Mouse (Mus musculus) T-helper 1 cell (primary cell): ENCODE data around the gene Zim1.

Source experiments
- in situ Hi-C: fragments of 300-600 bp; cut with MboI, MseI; formaldehyde crosslinking; loops from one replicate; pipeline ENCODE4 v1.15.1; 2025; ENCODE audit warnings: high pct_unique_total_duplicates

Zim1 gene

DNA sequence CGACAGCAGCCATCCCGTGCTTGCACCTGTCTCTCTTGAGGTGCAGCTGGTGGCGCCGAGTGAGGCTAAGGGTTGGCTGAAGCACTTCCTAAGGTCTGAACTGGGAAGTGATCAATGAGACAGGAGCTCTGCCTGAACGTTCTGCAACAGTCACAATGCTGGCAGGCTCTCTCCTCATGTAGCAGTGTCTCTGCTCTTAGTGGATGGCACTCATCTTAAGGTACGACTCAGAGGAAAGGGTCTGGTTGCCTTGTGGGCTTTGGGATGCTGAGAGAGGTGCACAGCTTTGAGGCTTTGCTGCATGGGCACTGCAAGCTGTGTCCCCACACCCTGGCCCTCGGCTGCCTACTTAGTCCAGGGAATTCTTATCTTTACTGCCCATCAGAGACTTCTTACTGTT lies 45.0 kb downstream of the Zim1 start:
- in situ Hi-C loops = loop anchor here (5.0 kb wide), 1 partner anchor 401 kb away; no protein-coding TSS in a partner anchor

GRCm38 (mm10) chr7:6650526-6650925 lies 45.7 kb downstream of the Zim1 start:
- in situ Hi-C loops = loop anchor here (5.0 kb wide), 1 partner anchor 402 kb away; no protein-coding TSS in a partner anchor

- in situ Hi-C loops = no loop called here
Measured at GRCm38 (mm10) chr7:6645821-6646220, 50.4 kb downstream of the Zim1 start.

DNA sequence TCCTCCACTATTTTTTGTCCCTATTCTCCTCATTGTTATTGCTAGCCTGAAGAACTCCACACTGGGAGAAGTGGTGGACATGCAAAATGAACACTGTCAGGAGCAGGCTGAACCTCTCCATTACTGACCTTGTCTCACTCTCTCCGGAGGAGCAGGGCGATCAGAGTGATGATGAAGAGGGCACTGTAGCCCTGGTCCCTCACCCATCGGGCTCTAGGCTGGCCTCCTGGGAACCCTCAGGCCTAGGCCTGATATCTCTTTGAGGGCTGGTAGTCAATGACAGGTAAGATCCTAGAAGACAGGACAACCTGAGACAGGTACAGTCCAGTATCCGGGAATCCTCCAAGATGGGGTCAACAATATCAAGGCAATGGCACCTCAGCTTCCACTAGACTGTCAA lies 58.2 kb downstream of the Zim1 start:
- in situ Hi-C loops = no loop called here

DNA sequence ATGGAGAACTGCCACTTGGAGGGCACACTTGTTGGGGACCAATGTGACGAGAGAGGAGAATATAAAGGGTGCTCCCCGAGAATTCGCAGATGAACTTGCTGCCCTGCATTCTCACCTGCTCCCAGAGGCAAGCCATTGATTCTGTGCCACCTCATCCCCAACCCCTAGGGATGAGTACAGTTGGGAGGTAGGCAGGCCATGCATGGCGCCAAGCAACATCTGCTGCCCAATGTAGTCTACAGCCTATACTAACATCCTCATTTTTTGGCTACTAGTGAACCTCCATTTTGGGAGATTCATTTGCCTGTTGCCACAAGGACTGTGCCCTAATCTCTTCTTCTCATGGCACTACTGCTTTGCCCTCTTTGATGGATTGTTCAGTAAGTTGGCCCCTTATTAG lies 59.5 kb downstream of the Zim1 start:
- in situ Hi-C loops = no loop called here

DNA sequence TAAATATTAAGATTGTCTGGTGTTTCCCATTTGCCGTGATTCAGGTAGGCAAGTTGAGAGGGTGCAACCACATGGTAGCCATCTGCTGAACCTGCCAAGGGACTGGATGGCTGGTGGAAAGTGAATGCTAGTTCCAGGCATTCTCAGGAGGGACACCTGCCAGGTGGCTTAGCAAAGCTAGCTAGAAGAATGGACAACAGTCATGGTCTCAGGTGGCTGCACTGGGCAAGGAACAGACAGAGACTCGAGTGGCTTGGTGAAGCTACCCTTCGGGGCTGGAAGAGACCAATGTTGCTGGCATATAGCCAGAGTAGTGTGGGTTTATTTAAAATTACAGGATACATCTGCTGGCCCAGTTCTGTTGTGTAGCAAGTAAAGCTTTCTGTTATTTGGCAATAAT lies 60.4 kb downstream of the Zim1 start:
- in situ Hi-C loops = no loop called here
